Mouse (Mus musculus): ENCODE measurements at regions not wholly inside any gene's neighbourhood (a gene's known extent, or its start where the extent isn't known, plus 50 kb on each side); places are given as distances from the start of the nearest gene placed in this dataset.

DNA sequence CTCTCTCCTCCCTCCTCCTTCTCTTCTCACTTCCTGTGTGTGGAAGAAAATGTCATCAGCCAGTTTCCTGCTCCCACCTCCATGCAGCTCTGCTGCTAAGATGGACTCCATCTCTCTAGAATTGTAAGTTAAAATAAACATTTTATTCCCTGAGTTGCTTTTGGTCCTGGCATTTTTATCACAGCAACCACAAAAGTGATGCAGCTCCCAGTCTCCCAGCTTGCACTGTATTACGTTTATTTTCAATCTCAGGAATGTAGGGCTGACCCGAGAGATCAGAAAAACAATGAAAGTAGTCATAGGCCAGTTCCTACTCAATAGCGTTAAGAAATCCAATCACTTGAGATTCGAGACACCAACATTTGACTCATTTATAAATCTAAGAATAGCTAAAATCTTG is 106.0 kb upstream of the 1700056E22Rik start:
- DNase-seq (ENCODE audit: low read depth, low spot score): no peak

DNA sequence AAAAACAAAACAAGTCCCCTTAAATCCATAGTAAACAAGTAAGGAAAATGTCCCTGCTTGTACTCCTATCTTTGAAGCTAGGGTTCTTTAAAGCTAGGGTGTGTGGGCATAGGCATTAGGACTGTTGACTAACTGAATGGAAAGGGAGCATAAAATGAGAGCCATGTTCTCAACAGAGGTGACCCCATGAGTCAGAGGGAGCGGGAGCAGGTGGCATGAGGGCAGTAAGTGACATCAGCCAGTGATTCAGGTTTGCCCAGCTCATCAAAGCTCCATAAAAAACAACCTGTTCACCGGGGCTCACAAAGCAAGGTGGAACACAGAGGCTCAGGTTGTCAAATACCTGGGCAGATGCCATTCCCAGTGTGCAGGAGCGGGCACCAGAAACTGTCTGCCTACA is 104.6 kb upstream of the 1700056E22Rik start:
- DNase-seq (ENCODE audit: low read depth, low spot score): no peak

DNA sequence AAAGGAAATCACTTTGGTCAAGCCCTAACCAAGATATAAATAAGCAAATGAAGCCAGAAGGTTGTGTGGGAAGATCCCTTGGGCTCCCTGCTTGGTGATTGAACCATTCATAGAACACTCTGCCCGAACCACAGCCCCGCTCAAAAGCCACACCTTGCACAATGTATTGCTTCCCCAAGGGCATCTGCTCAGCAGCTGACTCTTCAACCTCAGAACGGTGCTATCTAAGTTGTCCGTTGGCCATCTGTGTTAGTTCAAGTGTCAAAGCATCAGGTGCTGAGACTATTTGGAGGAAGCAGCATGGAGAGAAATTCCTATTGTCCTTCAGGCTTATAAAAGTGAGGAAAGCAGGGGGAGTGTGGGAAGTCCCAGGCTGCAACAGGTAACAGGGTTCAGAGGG is 96.8 kb upstream of the 1700056E22Rik start:
- no peak for DNase-seq (ENCODE audit: low read depth, low spot score)

DNA sequence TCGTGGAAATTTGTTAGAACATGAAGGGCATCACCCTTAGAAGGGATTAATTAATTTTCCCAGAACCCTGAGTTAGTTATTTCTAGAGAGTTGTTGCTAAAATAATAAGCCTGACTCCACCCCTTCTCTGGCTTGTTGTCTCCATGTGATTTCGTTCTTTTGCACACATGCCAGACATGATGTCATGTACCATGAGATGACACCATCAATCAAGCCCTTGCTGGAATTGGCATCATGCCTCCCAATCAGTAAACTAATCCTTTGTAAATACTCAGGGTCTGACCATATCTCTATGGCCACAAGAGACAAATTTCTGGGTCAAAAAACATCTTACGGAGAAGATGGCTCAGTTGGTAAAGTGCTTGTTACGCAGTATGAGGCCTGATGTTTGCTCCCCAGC is 93.2 kb upstream of the 1700056E22Rik start:
- no peak for DNase-seq (ENCODE audit: low read depth, low spot score)

DNA sequence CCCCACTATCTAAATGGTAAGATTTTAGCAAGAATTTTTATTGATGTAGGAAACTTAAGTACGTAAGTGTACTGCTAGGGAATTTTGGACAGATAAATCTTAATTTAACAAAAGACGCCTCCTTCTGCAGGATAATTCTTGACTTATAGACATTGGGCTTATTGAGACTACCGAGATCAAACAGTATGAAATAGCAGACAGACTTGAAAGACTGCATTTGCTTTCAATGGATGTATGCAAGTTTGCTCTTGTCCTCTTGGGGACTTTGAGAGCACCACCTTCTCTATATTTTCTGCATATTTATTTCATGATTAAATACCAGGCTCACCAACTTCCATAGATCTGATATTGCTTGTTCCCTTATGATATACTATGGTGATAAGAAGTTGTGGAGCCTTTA is 92.8 kb upstream of the 1700056E22Rik start:
- DNase-seq (ENCODE audit: low read depth, low spot score): no peak
